Mouse (Mus musculus): ENCODE data around the gene Vps13d. TPM values are rescaled to one million over a fixed set of nuclear protein-coding genes. Genes with fewer than 3 reads are reported as not detected.
A peak's percentile ranks its signal among the peaks of the same experiment; 100 is the strongest.

Gene Vps13d
- total and polyA plus RNA-seq, 2 experiments from 2014 or later = 7.8 to 35.3 TPM

GRCm38 (mm10) chr4:145024694-145025408 lies 170.0 kb downstream of the Vps13d start:
- Histone ChIP-seq H3K27me3 (ENCODE audit: insufficient read depth, low read length) (no peaks in the 10 kb centered on the region), H3K36me3 (ENCODE audit: insufficient read depth, low read length) (0 out of 2 replicates have a peak, but pooled peaks cover under 1% of the 10 kb centered on the region), H3K4me2 (ENCODE audit: low read depth, low read length) (no peak overlapping the region), H3K9me3 (ENCODE audit: low read length) (no peaks in the 10 kb centered on the region), H3K4me1 (ENCODE audit: insufficient read depth, low read length) (no peaks in the 10 kb centered on the region; the same call in none of the 2 replicates), H3K9ac (replicated peaks; ENCODE audit: low read length) (no peak overlapping the region), H3K4me3 (ENCODE audit: low read length) (no peak overlapping the region), H3K27ac (peak overlapping the region; percentile 67)
- whole genome bisulfite sequencing = 30% methylated on average over 8 of the region's 8 CpGs
- DNase-seq (ENCODE audit: low spot score) (peak; percentile 63), ATAC-seq (0 out of 2 replicates have a peak, but pooled peaks have one; percentile 13)
- no peak for TF ChIP-seq CTCF (IDR thresholded peaks at IDR 0.05; ENCODE audit: low read depth)

DNA sequence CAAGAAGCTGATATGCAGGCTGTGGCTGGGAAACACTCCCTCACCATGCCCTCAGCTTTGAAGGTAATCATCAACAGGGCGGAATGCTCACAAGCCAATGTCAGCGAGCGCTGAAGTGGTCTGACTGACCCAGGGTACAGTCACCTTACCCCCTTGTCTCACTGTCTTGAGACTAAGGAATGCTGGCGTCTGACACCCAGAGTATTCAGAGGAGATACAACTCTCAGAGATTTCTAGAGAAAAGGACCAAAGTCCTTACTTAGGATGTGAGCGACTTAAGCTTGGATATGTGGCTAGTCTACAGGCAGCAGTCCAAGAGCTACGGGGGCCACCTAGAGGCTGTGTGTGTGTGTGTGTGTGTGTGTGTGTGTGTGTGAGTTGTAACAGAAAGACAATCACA lies 170.9 kb downstream of the Vps13d start:
- no peak overlapping the region for H3K4me2 ChIP-seq (ENCODE audit: low read depth, low read length)
- H3K27me3 ChIP-seq (ENCODE audit: insufficient read depth, low read length) = no peaks in the 10 kb centered on the region
- 0 out of 2 replicates have a peak, but pooled peaks have one; percentile 6 for TF ChIP-seq CTCF (IDR thresholded peaks at IDR 0.05; ENCODE audit: low read depth)
- 75% methylated on average over 6 of the region's 6 CpGs for WGBS
- 0 out of 2 replicates have a peak, but pooled peaks cover 3% of the 10 kb centered on the region for H3K36me3 ChIP-seq (ENCODE audit: insufficient read depth, low read length)
- DNase-seq (ENCODE audit: low spot score) (no peak), ATAC-seq (no peak)
- no peaks in the 10 kb centered on the region; the same call in none of the 2 replicates for H3K4me1 ChIP-seq (ENCODE audit: insufficient read depth, low read length)
- no peak overlapping the region for H3K4me3 ChIP-seq (ENCODE audit: low read length)
- H3K9ac ChIP-seq (replicated peaks; ENCODE audit: low read length) = no peak overlapping the region
- H3K9me3 ChIP-seq (ENCODE audit: low read length) = no peaks in the 10 kb centered on the region
- H3K27ac ChIP-seq = no peak overlapping the region

GRCm38 (mm10) chr4:145022815-145023214 lies 172.0 kb downstream of the Vps13d start:
- Histone ChIP-seq H3K27ac (no peak overlapping the region), H3K4me3 (ENCODE audit: low read length) (no peak overlapping the region), H3K4me2 (ENCODE audit: low read depth, low read length) (no peak overlapping the region), H3K36me3 (ENCODE audit: insufficient read depth, low read length) (0 out of 2 replicates have a peak, but pooled peaks cover 3% of the 10 kb centered on the region), H3K9ac (replicated peaks; ENCODE audit: low read length) (no peak overlapping the region), H3K4me1 (ENCODE audit: insufficient read depth, low read length) (no peaks in the 10 kb centered on the region; the same call in none of the 2 replicates), H3K27me3 (ENCODE audit: insufficient read depth, low read length) (no peaks in the 10 kb centered on the region), H3K9me3 (ENCODE audit: low read length) (no peaks in the 10 kb centered on the region)
- ATAC-seq (no peak), DNase-seq (ENCODE audit: low spot score) (no peak)
- TF ChIP-seq CTCF (IDR thresholded peaks at IDR 0.05; ENCODE audit: low read depth) = no peak
- 90% methylated on average over 5 of the region's 5 CpGs for WGBS

DNA sequence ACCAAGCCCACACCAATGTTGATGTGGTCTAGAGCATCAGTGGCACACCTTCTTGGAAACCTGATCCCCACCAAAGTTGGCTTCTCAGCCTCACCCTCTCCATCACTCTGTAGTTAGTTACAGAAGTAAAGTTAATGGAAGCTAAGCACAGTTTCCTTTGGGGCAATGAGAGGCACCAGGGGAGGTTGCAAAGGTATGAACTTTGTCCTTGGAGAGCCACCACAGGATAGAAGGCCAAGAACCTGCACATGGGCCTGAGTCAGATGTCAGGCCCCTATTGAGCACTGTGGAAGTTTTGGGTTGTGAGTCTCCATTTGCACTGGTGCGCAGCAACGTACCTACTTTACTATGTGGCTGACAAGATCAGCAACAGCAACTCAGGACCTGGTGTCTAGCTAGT lies 172.6 kb downstream of the Vps13d start:
- no peaks in the 10 kb centered on the region; the same call in none of the 2 replicates for H3K4me1 ChIP-seq (ENCODE audit: insufficient read depth, low read length)
- H3K4me3 ChIP-seq (ENCODE audit: low read length) = no peak overlapping the region
- H3K4me2 ChIP-seq (ENCODE audit: low read depth, low read length) = no peak overlapping the region
- H3K27ac ChIP-seq = no peak overlapping the region
- WGBS = 96% methylated on average over 2 of the region's 2 CpGs
- DNase-seq (ENCODE audit: low spot score) (no peak), ATAC-seq (no peak)
- H3K27me3 ChIP-seq (ENCODE audit: insufficient read depth, low read length) = no peaks in the 10 kb centered on the region
- H3K36me3 ChIP-seq (ENCODE audit: insufficient read depth, low read length) = 0 out of 2 replicates have a peak, but pooled peaks cover 3% of the 10 kb centered on the region
- no peak overlapping the region for H3K9ac ChIP-seq (replicated peaks; ENCODE audit: low read length)
- H3K9me3 ChIP-seq (ENCODE audit: low read length) = no peaks in the 10 kb centered on the region
- TF ChIP-seq CTCF (IDR thresholded peaks at IDR 0.05; ENCODE audit: low read depth) = no peak

DNA sequence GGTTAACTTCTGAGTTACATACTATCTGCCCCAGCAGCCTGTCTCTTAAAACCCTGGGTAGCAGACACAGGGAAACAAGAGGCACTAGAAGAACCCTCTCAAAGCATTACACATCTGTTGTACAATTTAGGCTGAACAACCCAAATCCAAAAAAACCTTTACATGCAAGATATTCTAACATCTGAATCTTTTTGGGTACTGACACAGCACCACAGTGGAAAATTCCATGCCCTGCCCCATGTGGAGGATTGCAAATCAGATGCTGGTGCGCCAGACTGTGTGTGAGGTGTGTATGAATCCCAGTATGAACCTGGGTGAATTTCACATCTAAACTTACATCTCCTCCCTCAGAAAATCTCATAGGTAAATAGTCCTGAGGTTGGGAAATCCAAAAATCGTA lies 174.4 kb downstream of the Vps13d start:
- Histone ChIP-seq H3K4me3 (ENCODE audit: low read length) (no peak overlapping the region), H3K9me3 (ENCODE audit: low read length) (no peaks in the 10 kb centered on the region), H3K27me3 (ENCODE audit: insufficient read depth, low read length) (no peaks in the 10 kb centered on the region), H3K9ac (replicated peaks; ENCODE audit: low read length) (no peak overlapping the region), H3K36me3 (ENCODE audit: insufficient read depth, low read length) (peaks cover 3% of the 10 kb centered on the region; the same call in 1 of the 2 replicates), H3K4me2 (ENCODE audit: low read depth, low read length) (no peak overlapping the region), H3K27ac (no peak overlapping the region), H3K4me1 (ENCODE audit: insufficient read depth, low read length) (no peaks in the 10 kb centered on the region; the same call in none of the 2 replicates)
- ATAC-seq (no peak), DNase-seq (ENCODE audit: low spot score) (no peak)
- WGBS = 92% methylated on average over 2 of the region's 2 CpGs
- TF ChIP-seq CTCF (IDR thresholded peaks at IDR 0.05; ENCODE audit: low read depth) = no peak

- ATAC-seq = no peak
- TF ChIP-seq CTCF (IDR thresholded peaks at IDR 0.05; ENCODE audit: low read depth) = no peak
- DNase-seq (ENCODE audit: low spot score) = no peak
- Histone ChIP-seq H3K4me1 (ENCODE audit: insufficient read depth, low read length) (no peaks in the 10 kb centered on the region; the same call in 1 of the 2 replicates), H3K9me3 (ENCODE audit: low read length) (no peaks in the 10 kb centered on the region), H3K36me3 (ENCODE audit: insufficient read depth, low read length) (peaks cover 3% of the 10 kb centered on the region; the same call in 1 of the 2 replicates), H3K27me3 (ENCODE audit: insufficient read depth, low read length) (no peaks in the 10 kb centered on the region), H3K27ac (no peak overlapping the region), H3K4me2 (ENCODE audit: low read depth, low read length) (no peak overlapping the region), H3K4me3 (ENCODE audit: low read length) (no peak overlapping the region), H3K9ac (replicated peaks; ENCODE audit: low read length) (no peak overlapping the region)
- 96% methylated on average over 3 of the region's 3 CpGs for WGBS
Measured at GRCm38 (mm10) chr4:145019121-145019714, 175.6 kb downstream of the Vps13d start.

Data from hindbrain, postnatal 0 days (tissue).